Mouse (Mus musculus) megakaryocyte, embryonic 14.5 days (primary cell): ENCODE data around the gene Gm38431.

ENCODE experiments used
- FLI1 ChIP-seq: IDR thresholded peaks from 2 replicates; pipeline ENCODE4 v1.6.1; 2012; ENCODE audit warnings: low read length, inconsistent platforms, mixed read lengths
- GATA1 ChIP-seq: IDR thresholded peaks from 3 replicates; pipeline ENCODE4 v1.6.1; 2012; ENCODE audit warnings: mixed read lengths, low read length, inconsistent platforms, borderline replicate concordance

DNA sequence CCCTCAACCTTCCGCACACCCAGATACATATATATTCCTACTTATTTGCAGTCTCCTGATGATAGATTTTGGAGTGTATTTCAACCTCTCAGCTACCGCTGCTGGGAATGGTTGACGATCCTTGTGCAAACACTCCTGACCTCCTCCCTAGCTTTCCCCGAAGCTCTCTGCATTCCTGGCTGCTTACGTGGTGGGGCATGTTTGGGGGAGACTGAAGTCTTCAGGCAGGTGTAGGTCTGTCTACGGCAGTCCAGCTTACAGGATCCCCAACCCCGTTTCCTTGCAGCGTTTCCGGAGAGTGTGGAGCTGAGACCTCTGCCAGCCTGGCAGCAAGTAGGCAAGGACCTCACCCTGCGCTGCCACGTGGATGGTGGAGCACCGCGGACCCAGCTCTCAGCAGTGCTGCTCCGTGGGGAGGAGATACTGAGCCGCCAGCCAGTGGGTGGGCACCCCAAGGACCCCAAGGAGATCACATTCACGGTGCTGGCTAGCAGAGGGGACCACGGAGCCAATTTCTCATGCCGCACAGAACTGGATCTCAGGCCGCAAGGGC is 66.5 kb downstream of the Gm38431 start:
- TF ChIP-seq GATA1 = no peak
- no peak for TF ChIP-seq FLI1
